Mouse (Mus musculus): ENCODE measurements around the gene Tia1. TPM values are rescaled to one million over a fixed set of nuclear protein-coding genes. Genes with fewer than 3 reads are reported as not detected.

The Tia1 gene
- polyA plus RNA-seq, 1 experiment from 2014 or later = 318 TPM

- no peak overlapping the region for H3K9ac ChIP-seq
- no peaks in the 10 kb centered on the region for H3K27me3 ChIP-seq
- H3K27ac ChIP-seq = no peak overlapping the region
- ATAC-seq (ENCODE audit: insufficient number of reproducible peaks, insufficient read depth, low FRiP score, low TSS enrichment) = no peak
- no peaks in the 10 kb centered on the region for H3K9me3 ChIP-seq
- no peaks in the 10 kb centered on the region for H3K4me1 ChIP-seq
- WGBS = 84% methylated on average over 12 of the region's 12 CpGs
- H3K4me2 ChIP-seq (replicated peaks) = no peak overlapping the region
- no peak overlapping the region for H3K4me3 ChIP-seq
- peaks cover 57% of the 10 kb centered on the region for H3K36me3 ChIP-seq
Measured at GRCm38 (mm10) chr6:86387313-86387712, 16.7 kb upstream of the Tia1 start.

- no peak for ATAC-seq (ENCODE audit: insufficient number of reproducible peaks, insufficient read depth, low FRiP score, low TSS enrichment)
- Histone ChIP-seq H3K27ac (no peak overlapping the region), H3K4me1 (no peaks in the 10 kb centered on the region), H3K4me2 (replicated peaks) (no peak overlapping the region), H3K9me3 (no peaks in the 10 kb centered on the region), H3K27me3 (no peaks in the 10 kb centered on the region), H3K9ac (no peak overlapping the region), H3K36me3 (peaks cover 61% of the 10 kb centered on the region), H3K4me3 (no peak overlapping the region)
- 86% methylated on average over 18 of the region's 18 CpGs for WGBS
Measured at GRCm38 (mm10) chr6:86388461-86388860, 15.6 kb upstream of the Tia1 start.

- no peaks in the 10 kb centered on the region for H3K27me3 ChIP-seq
- ATAC-seq (ENCODE audit: insufficient number of reproducible peaks, insufficient read depth, low FRiP score, low TSS enrichment) = no peak
- H3K9me3 ChIP-seq = no peaks in the 10 kb centered on the region
Measured at GRCm38 (mm10) chr6:86391326-86391725, 12.7 kb upstream of the Tia1 start.

GRCm38 (mm10) chr6:86393187-86393586 is 10.8 kb upstream of the Tia1 start:
- H3K27ac ChIP-seq = no peak overlapping the region
- H3K36me3 ChIP-seq = peaks cover 46% of the 10 kb centered on the region
- H3K27me3 ChIP-seq = no peaks in the 10 kb centered on the region
- no peak for ATAC-seq (ENCODE audit: insufficient number of reproducible peaks, insufficient read depth, low FRiP score, low TSS enrichment)
- 92% methylated on average over 1 of the region's 1 CpGs for WGBS
- no peaks in the 10 kb centered on the region for H3K9me3 ChIP-seq
- no peak overlapping the region for H3K9ac ChIP-seq
- peaks cover 20% of the 10 kb centered on the region for H3K4me1 ChIP-seq
- H3K4me3 ChIP-seq = no peak overlapping the region
- no peak overlapping the region for H3K4me2 ChIP-seq (replicated peaks)

More at GRCm38 (mm10) chr6:86391326-86391725, 12.7 kb upstream of the Tia1 start:
- Histone ChIP-seq H3K4me3 (no peak overlapping the region), H3K9ac (no peak overlapping the region), H3K4me1 (peaks cover 15% of the 10 kb centered on the region), H3K27ac (no peak overlapping the region), H3K4me2 (replicated peaks) (no peak overlapping the region), H3K36me3 (peaks cover 56% of the 10 kb centered on the region)
- WGBS = 97% methylated on average over 5 of the region's 5 CpGs

- H3K9me3 ChIP-seq = no peaks in the 10 kb centered on the region
- H3K36me3 ChIP-seq = peaks cover 36% of the 10 kb centered on the region
- no peak overlapping the region for H3K27ac ChIP-seq
- H3K4me1 ChIP-seq = peaks cover 20% of the 10 kb centered on the region
- H3K4me2 ChIP-seq (replicated peaks) = no peak overlapping the region
- H3K27me3 ChIP-seq = no peaks in the 10 kb centered on the region
- H3K4me3 ChIP-seq = no peak overlapping the region
- H3K9ac ChIP-seq = no peak overlapping the region
- WGBS = 87% methylated on average over 17 of the region's 17 CpGs
- ATAC-seq (ENCODE audit: insufficient number of reproducible peaks, insufficient read depth, low FRiP score, low TSS enrichment) = no peak
Measured at GRCm38 (mm10) chr6:86394078-86394720, 9.8 kb upstream of the Tia1 start.

GRCm38 (mm10) chr6:86395021-86395420 is 9.0 kb upstream of the Tia1 start:
- Histone ChIP-seq H3K27ac (no peak overlapping the region), H3K27me3 (no peaks in the 10 kb centered on the region), H3K9ac (no peak overlapping the region), H3K9me3 (no peaks in the 10 kb centered on the region), H3K4me3 (no peak overlapping the region), H3K36me3 (peaks cover 30% of the 10 kb centered on the region), H3K4me1 (peaks cover 20% of the 10 kb centered on the region), H3K4me2 (replicated peaks) (peak overlapping the region; percentile 87)
- WGBS = 86% methylated on average over 9 of the region's 9 CpGs
- ATAC-seq (ENCODE audit: insufficient number of reproducible peaks, insufficient read depth, low FRiP score, low TSS enrichment) = no peak

GRCm38 (mm10) chr6:86395969-86396368 is 8.1 kb upstream of the Tia1 start:
- no peaks in the 10 kb centered on the region for H3K9me3 ChIP-seq
- H3K9ac ChIP-seq = peak overlapping the region; percentile 86
- peak overlapping the region; percentile 87 for H3K4me2 ChIP-seq (replicated peaks)
- peaks cover 20% of the 10 kb centered on the region for H3K4me1 ChIP-seq
- H3K27me3 ChIP-seq = no peaks in the 10 kb centered on the region
- peaks cover 20% of the 10 kb centered on the region for H3K36me3 ChIP-seq
- WGBS = 32% methylated on average over 10 of the region's 10 CpGs
- H3K27ac ChIP-seq = no peak overlapping the region
- H3K4me3 ChIP-seq = peak overlapping the region; percentile 91
- ATAC-seq (ENCODE audit: insufficient number of reproducible peaks, insufficient read depth, low FRiP score, low TSS enrichment) = no peak

- Histone ChIP-seq H3K4me2 (replicated peaks) (peak within 1 kb of the TSS; percentile 87), H3K9ac (peak within 1 kb of the TSS; percentile 86)
- ATAC-seq (ENCODE audit: insufficient number of reproducible peaks, insufficient read depth, low FRiP score, low TSS enrichment) = peak; percentile 92
Measured at GRCm38 (mm10) chr6:86396581-86397256, 7.3 kb upstream of the Tia1 start, which contains the start of gene Pcyox1. Pcyox1 (minus strand) TSS chr6:86397154.

GRCm38 (mm10) chr6:86397257-86397980 is 6.6 kb upstream of the Tia1 start:
- H3K4me2 ChIP-seq (replicated peaks) = peak overlapping the region; percentile 87
- WGBS = 5% methylated on average over 14 of the region's 14 CpGs
- no peak overlapping the region for H3K27ac ChIP-seq
- peaks cover 20% of the 10 kb centered on the region for H3K4me1 ChIP-seq
- H3K9me3 ChIP-seq = no peaks in the 10 kb centered on the region
- H3K27me3 ChIP-seq = no peaks in the 10 kb centered on the region
- peak overlapping the region; percentile 91 for H3K4me3 ChIP-seq
- H3K36me3 ChIP-seq = peaks cover 6% of the 10 kb centered on the region
- peak overlapping the region; percentile 86 for H3K9ac ChIP-seq
- ATAC-seq (ENCODE audit: insufficient number of reproducible peaks, insufficient read depth, low FRiP score, low TSS enrichment) = no peak

More at GRCm38 (mm10) chr6:86396581-86397256, 7.3 kb upstream of the Tia1 start, which contains the start of gene Pcyox1:
- H3K27me3 ChIP-seq = no peaks in the 10 kb centered on the region
- no peaks in the 10 kb centered on the region for H3K9me3 ChIP-seq
- H3K4me1 ChIP-seq = peaks cover 20% of the 10 kb centered on the region
- WGBS = under 1% methylated on average over 51 of the region's 51 CpGs
- H3K4me3 ChIP-seq = peak within 1 kb of the TSS; percentile 91
- H3K36me3 ChIP-seq = peaks cover 13% of the 10 kb centered on the region
- H3K27ac ChIP-seq = peak within 1 kb of the TSS; percentile 90

- WGBS = 74% methylated on average over 2 of the region's 2 CpGs
- no peak for ATAC-seq (ENCODE audit: insufficient number of reproducible peaks, insufficient read depth, low FRiP score, low TSS enrichment)
- Histone ChIP-seq H3K4me2 (replicated peaks) (no peak overlapping the region), H3K36me3 (no peaks in the 10 kb centered on the region), H3K9ac (no peak overlapping the region), H3K4me3 (no peak overlapping the region), H3K27ac (no peak overlapping the region), H3K4me1 (peaks cover 20% of the 10 kb centered on the region), H3K9me3 (no peaks in the 10 kb centered on the region), H3K27me3 (no peaks in the 10 kb centered on the region)
Measured at GRCm38 (mm10) chr6:86398986-86399385, 5.0 kb upstream of the Tia1 start.

GRCm38 (mm10) chr6:86399995-86400394 is 4.0 kb upstream of the Tia1 start:
- H3K9me3 ChIP-seq = no peaks in the 10 kb centered on the region
- peaks cover 18% of the 10 kb centered on the region for H3K4me1 ChIP-seq
- H3K27me3 ChIP-seq = no peaks in the 10 kb centered on the region
- H3K9ac ChIP-seq = no peak overlapping the region
- H3K36me3 ChIP-seq = no peaks in the 10 kb centered on the region
- H3K4me2 ChIP-seq (replicated peaks) = no peak overlapping the region
- no peak overlapping the region for H3K27ac ChIP-seq
- no peak overlapping the region for H3K4me3 ChIP-seq
- WGBS = 75% methylated on average over 2 of the region's 2 CpGs
- no peak for ATAC-seq (ENCODE audit: insufficient number of reproducible peaks, insufficient read depth, low FRiP score, low TSS enrichment)
